8 mouse cellular contexts compared by ENCODE assay signal in genomic region chr5:104459706-104460455, GRCm38 (mm10). TPM values are rescaled to one million over a fixed set of nuclear protein-coding genes. Genes with fewer than 3 reads are reported as not detected.
DNase-seq lines count a peak whose midpoint lies in the region; ATAC-seq and TF ChIP-seq lines count a peak whose summit lies in the region.

No protein-coding gene starts in this region.

- intact Hi-C loops in heart, postnatal 36 days (cut with DNase I), result no loop called here

- 0 out of 2 replicates have a peak, but pooled peaks have one; percentile 18 for TF ChIP-seq POLR2A in cerebellum, adult 2 months (IDR thresholded peaks at IDR 0.05; ENCODE audit: borderline replicate concordance, insufficient read depth, low read length)

- ATAC-seq in lung, embryonic 14.5 days (ENCODE audit: insufficient read depth), result peak; percentile 74

- no peaks in the 10 kb centered on the region; the same call in 1 of the 2 replicates for H3K9me3 ChIP-seq in lung, embryonic 14.5 days (ENCODE audit: low read depth, low read length)

- H3K4me2 ChIP-seq in lung, embryonic 14.5 days, result peak overlapping the region; percentile 66

- H3K27ac ChIP-seq in cerebellum, adult 2 months (ENCODE audit: insufficient read depth, low read length), result peak overlapping the region; percentile 95
- H3K27ac ChIP-seq in layer of hippocampus, adult 2 months, result peak overlapping the region; percentile 96
- peak overlapping the region; percentile 96 for H3K27ac ChIP-seq in lung, embryonic 14.5 days (ENCODE audit: low read depth)

- DNase-seq in Muller cell, postnatal 12 days (ENCODE audit: inconsistent ontology term), result peak; percentile 50
- peak; percentile 71 to 78 for DNase-seq in cerebellum, adult 2 months
- peak; percentile 63 for DNase-seq in forelimb bud, embryonic 11.5 days (ENCODE audit: low read depth, low spot score)
- peak; percentile 64 to 65 for DNase-seq in heart, postnatal 36 days
- peak; percentile 72 to 73 for DNase-seq in layer of hippocampus, adult 2 months (ENCODE audit: low spot score in 2 of 2)
- DNase-seq in lung, embryonic 14.5 days, result peak; percentile 82
- peak; percentile 20 for DNase-seq in ovary, adult 18-20 months (ENCODE audit: low spot score)
- DNase-seq in spleen, postnatal 14 days (ENCODE audit: low spot score in 2 of 2), result no peak

- under 1% methylated on average over 75 of the region's 82 CpGs for WGBS in cerebellum, adult 2 months
- under 1% methylated on average over 80 of the region's 82 CpGs for WGBS in lung, embryonic 14.5 days

- no peaks in the 10 kb centered on the region for H3K27me3 ChIP-seq in cerebellum, adult 2 months (ENCODE audit: control insufficient read depth, insufficient read depth, low read length)
- H3K27me3 ChIP-seq in lung, embryonic 14.5 days (ENCODE audit: insufficient read depth, low read length), result no peaks in the 10 kb centered on the region

- no peak for TF ChIP-seq CTCF in cerebellum, adult 2 months (IDR thresholded peaks at IDR 0.05; ENCODE audit: borderline replicate concordance, insufficient read depth, low read depth, low read length)
- TF ChIP-seq CTCF in layer of hippocampus, adult 2 months (conservative IDR thresholded peaks at IDR 0.05), result no peak
- TF ChIP-seq CTCF in lung, embryonic 14.5 days (IDR thresholded peaks at IDR 0.05; ENCODE audit: low read depth), result no peak

- peak overlapping the region; percentile 96 for H3K4me3 ChIP-seq in cerebellum, adult 2 months (replicated peaks; ENCODE audit: insufficient read depth, low read depth, low read length)
- H3K4me3 ChIP-seq in layer of hippocampus, adult 2 months, result peak overlapping the region; percentile 87
- peak overlapping the region; percentile 88 for H3K4me3 ChIP-seq in lung, embryonic 14.5 days (ENCODE audit: low read depth, low read length)

- H3K9ac ChIP-seq in lung, embryonic 14.5 days, result peak overlapping the region; percentile 97

- H3K4me1 ChIP-seq in cerebellum, adult 2 months (ENCODE audit: control insufficient read depth, insufficient read depth, low read length), result 0 out of 2 replicates have a peak, but pooled peaks cover 3% of the 10 kb centered on the region
- H3K4me1 ChIP-seq in lung, embryonic 14.5 days (ENCODE audit: insufficient read depth), result no peaks in the 10 kb centered on the region

- H3K36me3 ChIP-seq in lung, embryonic 14.5 days (ENCODE audit: insufficient read depth), result 0 out of 2 replicates have a peak, but pooled peaks cover 12% of the 10 kb centered on the region

RNA-seq across cellular contexts. Expression of gene Pkd2, which starts 0.6 kb away (rescaled TPM):
- polyA plus RNA-seq in cerebellum, adult 2 months (2012; rRNA removed), result 34.8 and 37.1 TPM in 2 replicates
- total RNA-seq in heart, postnatal 36 days (2021), result 10 to 100 TPM; 21.5 to 22.2 TPM
- 10 to 100 TPM; 33.2 to 38.8 TPM for total RNA-seq in layer of hippocampus, adult 2 months (2021)
- 22.0 and 23.9 TPM in 2 replicates for polyA plus RNA-seq in lung, embryonic 14.5 days (2014; fragmentation: Nextera tagmentation; extraction: Ambion mirVana)

RNA-seq across cellular contexts. Expression of gene Spp1, which starts 25.0 kb away (rescaled TPM):
- polyA plus RNA-seq in cerebellum, adult 2 months (2012; rRNA removed), result 121 and 154 TPM in 2 replicates
- total RNA-seq in heart, postnatal 36 days (2021), result under 1 TPM; 0.19 to 0.56 TPM
- total RNA-seq in layer of hippocampus, adult 2 months (2021), result 1 to 10 TPM; 3.7 to 3.8 TPM
- polyA plus RNA-seq in lung, embryonic 14.5 days (2014; fragmentation: Nextera tagmentation; extraction: Ambion mirVana), result 6.6 and 7.4 TPM in 2 replicates

RNA-seq across cellular contexts. Expression of gene BC005561, which starts 48.3 kb away (rescaled TPM):
- 4.3 and 4.9 TPM in 2 replicates for polyA plus RNA-seq in cerebellum, adult 2 months (2012; rRNA removed)
- total RNA-seq in heart, postnatal 36 days (2021), result 1 to 10 TPM; 4.2 to 5.0 TPM
- total RNA-seq in layer of hippocampus, adult 2 months (2021), result 10 to 100 TPM; 12.1 to 14.5 TPM
- polyA plus RNA-seq in lung, embryonic 14.5 days (2014; fragmentation: Nextera tagmentation; extraction: Ambion mirVana), result 13.1 and 14.2 TPM in 2 replicates

Comparison
In these comparisons a context has a peak if more than half of its experiments do, and no peak if none do; other contexts are left out.
1. DNase-seq: peak in Muller cell, postnatal 12 days (single experiment), cerebellum, adult 2 months (2 of 2), forelimb bud, embryonic 11.5 days (single experiment), heart, postnatal 36 days (2 of 2), layer of hippocampus, adult 2 months (2 of 2), lung, embryonic 14.5 days (single experiment) and ovary, adult 18-20 months (single experiment); none in spleen, postnatal 14 days (0 of 2).
2. Peak in every context shown above with its lines, with median percentiles within 50 percentile points of each other: H3K27ac ChIP-seq and H3K4me3 ChIP-seq.